Mouse (Mus musculus): ENCODE results near the gene Tbc1d8b.

GRCm38 (mm10) chrX:139794072-139794845, 109.5 kb downstream of the Tbc1d8b start:
- no peak for TF ChIP-seq CTCF (IDR thresholded peaks at IDR 0.05; ENCODE audit: insufficient read depth, low read length)
- no peak for TF ChIP-seq POLR2A (IDR thresholded peaks at IDR 0.05; ENCODE audit: borderline replicate concordance, extremely low read depth, low read depth, low read length)
